Mouse (Mus musculus): ENCODE results near the gene Rasgrp1. TPM values are rescaled to one million over a fixed set of nuclear protein-coding genes. Genes with fewer than 3 reads are reported as not detected.
A peak's percentile ranks its signal among the peaks of the same experiment; 100 is the strongest.

The Rasgrp1 gene
- polyA plus RNA-seq, 1 experiment from 2014 or later = 1.6 TPM

- 79% methylated on average over 9 of the region's 9 CpGs for WGBS
- no peaks in the 10 kb centered on the region for H3K27me3 ChIP-seq
- H3K4me3 ChIP-seq (replicated peaks) = no peak overlapping the region
- no peaks in the 10 kb centered on the region for H3K9me3 ChIP-seq (replicated peaks)
- H3K36me3 ChIP-seq = no peaks in the 10 kb centered on the region
- H3K4me1 ChIP-seq = no peaks in the 10 kb centered on the region
- H3K9ac ChIP-seq = no peak overlapping the region
- ATAC-seq (ENCODE audit: insufficient number of reproducible peaks, low FRiP score, low TSS enrichment, low read depth) = no peak
- no peak overlapping the region for H3K4me2 ChIP-seq (replicated peaks)
- no peak overlapping the region for H3K27ac ChIP-seq (replicated peaks)
Observed at GRCm38 (mm10) chr2:117328521-117329285, 14.1 kb downstream of the Rasgrp1 start.

- no peaks in the 10 kb centered on the region for H3K9me3 ChIP-seq (replicated peaks)
- ATAC-seq (ENCODE audit: insufficient number of reproducible peaks, low FRiP score, low TSS enrichment, low read depth) = no peak
- H3K27me3 ChIP-seq = no peaks in the 10 kb centered on the region
- H3K9ac ChIP-seq = no peak overlapping the region
- WGBS = 86% methylated on average over 8 of the region's 8 CpGs
- H3K4me3 ChIP-seq (replicated peaks) = no peak overlapping the region
- H3K27ac ChIP-seq (replicated peaks) = no peak overlapping the region
- no peaks in the 10 kb centered on the region for H3K4me1 ChIP-seq
- no peak overlapping the region for H3K4me2 ChIP-seq (replicated peaks)
- no peaks in the 10 kb centered on the region for H3K36me3 ChIP-seq
Observed at GRCm38 (mm10) chr2:117322399-117322798, 20.4 kb downstream of the Rasgrp1 start.

DNA sequence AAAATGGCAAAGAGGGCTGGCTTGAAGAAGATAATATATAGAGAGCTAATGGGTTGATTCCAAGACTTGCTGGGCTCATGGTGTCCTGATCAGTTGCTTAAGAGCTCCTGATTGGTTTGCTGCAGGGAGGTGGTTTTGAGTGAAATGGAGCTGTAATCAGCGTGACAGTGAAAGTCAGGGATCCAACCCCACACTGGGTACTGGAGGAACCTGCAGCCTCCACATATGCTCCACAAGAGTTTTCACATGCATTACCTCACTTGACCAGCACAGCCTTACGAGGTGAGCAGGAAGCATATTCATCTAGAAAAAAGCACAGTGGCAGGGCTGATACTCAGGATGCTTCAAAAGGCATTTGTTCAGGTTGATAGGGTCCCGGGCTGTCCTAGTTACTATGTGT lies 21.6 kb downstream of the Rasgrp1 start:
- Histone ChIP-seq H3K9me3 (replicated peaks) (no peaks in the 10 kb centered on the region), H3K4me2 (replicated peaks) (no peak overlapping the region), H3K4me3 (replicated peaks) (no peak overlapping the region), H3K4me1 (no peaks in the 10 kb centered on the region), H3K9ac (no peak overlapping the region), H3K27me3 (no peaks in the 10 kb centered on the region), H3K27ac (replicated peaks) (no peak overlapping the region), H3K36me3 (no peaks in the 10 kb centered on the region)
- WGBS = 75% methylated on average over 3 of the region's 3 CpGs
- no peak for ATAC-seq (ENCODE audit: insufficient number of reproducible peaks, low FRiP score, low TSS enrichment, low read depth)

DNA sequence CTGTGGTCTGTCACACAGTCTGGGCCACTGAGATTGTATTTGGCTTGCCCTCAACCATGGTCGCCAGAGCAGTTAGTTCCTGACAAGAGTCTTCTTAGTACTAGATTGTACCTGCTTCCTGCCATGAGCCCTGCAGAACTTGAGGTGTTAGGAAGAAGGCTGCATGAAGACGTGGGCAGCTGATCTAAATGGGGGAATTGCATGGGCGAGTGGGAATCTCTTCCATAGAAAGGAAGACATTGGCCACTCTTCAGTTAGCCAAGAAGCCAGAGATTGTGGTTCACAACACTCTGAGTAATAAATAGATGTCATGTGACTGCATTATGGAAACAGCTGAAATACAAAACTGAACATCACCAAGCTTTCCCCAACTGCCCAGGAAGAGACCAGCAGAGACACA lies 23.8 kb downstream of the Rasgrp1 start:
- Histone ChIP-seq H3K4me2 (replicated peaks) (no peak overlapping the region), H3K27me3 (no peaks in the 10 kb centered on the region), H3K27ac (replicated peaks) (no peak overlapping the region), H3K9me3 (replicated peaks) (no peaks in the 10 kb centered on the region), H3K4me3 (replicated peaks) (no peak overlapping the region), H3K36me3 (no peaks in the 10 kb centered on the region), H3K4me1 (no peaks in the 10 kb centered on the region), H3K9ac (no peak overlapping the region)
- WGBS = 78% methylated on average over 3 of the region's 3 CpGs
- no peak for ATAC-seq (ENCODE audit: insufficient number of reproducible peaks, low FRiP score, low TSS enrichment, low read depth)

GRCm38 (mm10) chr2:117313586-117314235 lies 29.1 kb downstream of the Rasgrp1 start:
- Histone ChIP-seq H3K4me3 (replicated peaks) (no peak overlapping the region), H3K9me3 (replicated peaks) (no peaks in the 10 kb centered on the region), H3K9ac (no peak overlapping the region), H3K27me3 (no peaks in the 10 kb centered on the region), H3K4me1 (no peaks in the 10 kb centered on the region), H3K4me2 (replicated peaks) (no peak overlapping the region), H3K27ac (replicated peaks) (no peak overlapping the region), H3K36me3 (no peaks in the 10 kb centered on the region)
- WGBS = 83% methylated on average over 5 of the region's 5 CpGs
- ATAC-seq (ENCODE audit: insufficient number of reproducible peaks, low FRiP score, low TSS enrichment, low read depth) = no peak

GRCm38 (mm10) chr2:117312441-117312895 lies 30.3 kb downstream of the Rasgrp1 start:
- Histone ChIP-seq H3K4me2 (replicated peaks) (peak overlapping the region; percentile 13; the same call in 1 of the 2 replicates), H3K9ac (no peak overlapping the region), H3K9me3 (replicated peaks) (no peaks in the 10 kb centered on the region), H3K27me3 (no peaks in the 10 kb centered on the region), H3K36me3 (no peaks in the 10 kb centered on the region), H3K4me3 (replicated peaks) (no peak overlapping the region; the same call in 1 of the 2 replicates), H3K27ac (replicated peaks) (0 out of 2 replicates have a peak overlapping the region, but pooled peaks have one; percentile 18), H3K4me1 (no peaks in the 10 kb centered on the region)
- WGBS = 54% methylated on average over 7 of the region's 7 CpGs
- ATAC-seq (ENCODE audit: insufficient number of reproducible peaks, low FRiP score, low TSS enrichment, low read depth) = no peak

- no peak overlapping the region for H3K9ac ChIP-seq
- WGBS = 31% methylated on average over 2 of the region's 2 CpGs
- H3K9me3 ChIP-seq (replicated peaks) = no peaks in the 10 kb centered on the region
- H3K4me1 ChIP-seq = no peaks in the 10 kb centered on the region
- ATAC-seq (ENCODE audit: insufficient number of reproducible peaks, low FRiP score, low TSS enrichment, low read depth) = no peak
- no peak overlapping the region for H3K27ac ChIP-seq (replicated peaks)
- H3K4me3 ChIP-seq (replicated peaks) = no peak overlapping the region
- H3K27me3 ChIP-seq = no peaks in the 10 kb centered on the region
- no peak overlapping the region for H3K4me2 ChIP-seq (replicated peaks)
- H3K36me3 ChIP-seq = no peaks in the 10 kb centered on the region
Observed at GRCm38 (mm10) chr2:117312030-117312429, 30.8 kb downstream of the Rasgrp1 start.

- H3K9me3 ChIP-seq (replicated peaks) = no peaks in the 10 kb centered on the region
- ATAC-seq (ENCODE audit: insufficient number of reproducible peaks, low FRiP score, low TSS enrichment, low read depth) = no peak
- WGBS = 44% methylated on average over 1 of the region's 1 CpGs
Observed at GRCm38 (mm10) chr2:117311349-117311748, 31.5 kb downstream of the Rasgrp1 start.

GRCm38 (mm10) chr2:117309046-117309445 lies 33.8 kb downstream of the Rasgrp1 start:
- no peak overlapping the region for H3K4me3 ChIP-seq (replicated peaks)
- no peaks in the 10 kb centered on the region for H3K4me1 ChIP-seq
- no peaks in the 10 kb centered on the region for H3K36me3 ChIP-seq
- ATAC-seq (ENCODE audit: insufficient number of reproducible peaks, low FRiP score, low TSS enrichment, low read depth) = no peak
- no peak overlapping the region for H3K27ac ChIP-seq (replicated peaks)
- WGBS = 82% methylated on average over 2 of the region's 2 CpGs
- no peak overlapping the region for H3K9ac ChIP-seq
- H3K27me3 ChIP-seq = no peaks in the 10 kb centered on the region
- no peak overlapping the region for H3K4me2 ChIP-seq (replicated peaks)
- no peaks in the 10 kb centered on the region for H3K9me3 ChIP-seq (replicated peaks)

More at GRCm38 (mm10) chr2:117311349-117311748, 31.5 kb downstream of the Rasgrp1 start:
- no peaks in the 10 kb centered on the region for H3K27me3 ChIP-seq
- no peak overlapping the region for H3K27ac ChIP-seq (replicated peaks)
- H3K4me2 ChIP-seq (replicated peaks) = no peak overlapping the region
- H3K4me1 ChIP-seq = no peaks in the 10 kb centered on the region
- H3K4me3 ChIP-seq (replicated peaks) = no peak overlapping the region
- H3K9ac ChIP-seq = no peak overlapping the region
- no peaks in the 10 kb centered on the region for H3K36me3 ChIP-seq

DNA sequence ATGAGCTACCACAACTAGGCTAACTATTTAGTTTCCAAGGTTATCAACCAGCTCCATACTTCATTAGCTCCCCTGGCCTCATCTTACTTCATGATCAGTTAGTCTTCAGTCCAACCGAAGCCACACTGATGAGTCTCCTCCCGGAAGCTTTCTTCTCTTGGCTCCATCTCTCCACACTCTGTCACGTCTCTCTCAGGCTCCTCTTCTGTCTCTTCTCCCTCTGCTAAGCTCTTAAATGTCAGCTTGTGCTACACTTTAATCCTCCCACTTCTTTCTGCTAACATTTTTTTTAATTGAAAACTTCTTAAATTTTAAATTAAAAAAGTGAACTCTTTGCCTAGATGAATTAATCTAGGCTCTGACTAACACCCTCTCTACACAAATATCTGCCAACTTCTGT lies 34.8 kb downstream of the Rasgrp1 start:
- Histone ChIP-seq H3K9ac (no peak overlapping the region), H3K4me1 (no peaks in the 10 kb centered on the region), H3K4me2 (replicated peaks) (no peak overlapping the region), H3K9me3 (replicated peaks) (no peaks in the 10 kb centered on the region), H3K36me3 (no peaks in the 10 kb centered on the region), H3K4me3 (replicated peaks) (no peak overlapping the region), H3K27ac (replicated peaks) (no peak overlapping the region), H3K27me3 (no peaks in the 10 kb centered on the region)
- 84% methylated on average over 3 of the region's 3 CpGs for WGBS
- no peak for ATAC-seq (ENCODE audit: insufficient number of reproducible peaks, low FRiP score, low TSS enrichment, low read depth)

DNA sequence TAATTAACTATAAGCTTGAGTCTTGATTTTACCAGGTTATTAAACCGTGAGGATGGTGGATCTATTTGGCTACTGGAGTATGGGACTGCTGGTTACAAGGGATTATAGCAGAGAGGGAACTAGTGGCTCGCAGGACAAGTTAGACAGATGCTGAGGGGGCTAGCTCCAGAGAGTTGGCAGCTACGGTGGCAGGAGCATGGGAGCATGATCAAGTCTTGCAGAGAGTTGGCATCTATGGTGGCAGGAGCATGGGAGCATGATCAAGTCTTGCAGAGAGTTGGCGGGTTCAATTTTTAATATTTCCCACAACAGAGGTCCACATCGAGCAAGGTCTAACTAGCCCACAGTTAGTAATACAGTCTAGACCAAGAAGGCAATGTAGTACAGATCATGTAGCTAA lies 37.9 kb downstream of the Rasgrp1 start:
- no peaks in the 10 kb centered on the region for H3K4me1 ChIP-seq
- no peak overlapping the region for H3K9ac ChIP-seq
- no peak overlapping the region for H3K4me3 ChIP-seq (replicated peaks)
- H3K4me2 ChIP-seq (replicated peaks) = no peak overlapping the region
- 88% methylated on average over 5 of the region's 5 CpGs for WGBS
- no peak for ATAC-seq (ENCODE audit: insufficient number of reproducible peaks, low FRiP score, low TSS enrichment, low read depth)
- no peaks in the 10 kb centered on the region for H3K9me3 ChIP-seq (replicated peaks)
- no peaks in the 10 kb centered on the region for H3K36me3 ChIP-seq
- H3K27me3 ChIP-seq = no peaks in the 10 kb centered on the region
- H3K27ac ChIP-seq (replicated peaks) = no peak overlapping the region

Measured in embryonic facial prominence, embryonic 15.5 days (tissue).